Mouse (Mus musculus): Measurements from ENCODE around the gene Shisal1. TPM values are rescaled to one million over a fixed set of nuclear protein-coding genes. Genes with fewer than 3 reads are reported as not detected.

Shisal1 gene
- polyA plus RNA-seq, 1 experiment from 2014 or later = 9.9 TPM

- no peak overlapping the region for H3K4me3 ChIP-seq
- H3K27ac ChIP-seq = no peak overlapping the region
- no peak overlapping the region for H3K9ac ChIP-seq
- H3K27me3 ChIP-seq (replicated peaks) = 0 out of 2 replicates have a peak, but pooled peaks cover 4% of the 10 kb centered on the region
- no peak for ATAC-seq (ENCODE audit: low FRiP score, low read depth)
- H3K4me2 ChIP-seq (replicated peaks) = no peak overlapping the region
- H3K4me1 ChIP-seq = peaks cover 27% of the 10 kb centered on the region
- 69% methylated on average over 14 of the region's 14 CpGs for WGBS
- no peaks in the 10 kb centered on the region for H3K36me3 ChIP-seq
- no peaks in the 10 kb centered on the region for H3K9me3 ChIP-seq
Observed at GRCm38 (mm10) chr15:84395341-84396067, 51.4 kb downstream of the Shisal1 start.

DNA sequence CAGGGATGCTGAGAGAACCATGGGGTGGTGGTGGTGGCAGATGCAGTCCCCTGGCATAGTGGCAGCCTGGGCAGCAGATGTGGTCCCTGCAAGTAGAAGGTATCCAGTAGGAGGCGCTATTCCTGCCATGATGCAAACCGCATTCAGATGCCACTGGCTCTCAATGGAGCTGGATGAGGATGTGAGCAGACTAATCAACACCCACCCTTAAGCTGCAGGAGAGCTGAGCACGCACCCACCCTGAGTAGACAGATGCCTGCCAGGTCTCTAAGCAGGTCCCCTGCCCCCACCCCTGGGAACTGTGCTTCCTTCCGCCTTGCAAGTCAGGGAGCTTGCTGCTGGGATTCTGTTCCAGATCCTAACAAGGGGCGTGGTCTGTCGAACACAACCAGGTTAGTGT, 53.6 kb downstream of the Shisal1 start:
- H3K27me3 ChIP-seq (replicated peaks) = no peaks in the 10 kb centered on the region
- H3K4me1 ChIP-seq = peaks cover 24% of the 10 kb centered on the region
- 54% methylated on average over 6 of the region's 6 CpGs for WGBS
- no peaks in the 10 kb centered on the region for H3K36me3 ChIP-seq
- ATAC-seq (ENCODE audit: low FRiP score, low read depth) = 0 out of 2 replicates have a peak, but pooled peaks have one; percentile 42
- H3K27ac ChIP-seq = no peak overlapping the region
- no peak overlapping the region for H3K4me3 ChIP-seq
- H3K9ac ChIP-seq = no peak overlapping the region
- H3K4me2 ChIP-seq (replicated peaks) = no peak overlapping the region
- H3K9me3 ChIP-seq = peaks cover 2% of the 10 kb centered on the region; the same call in 1 of the 2 replicates

DNA sequence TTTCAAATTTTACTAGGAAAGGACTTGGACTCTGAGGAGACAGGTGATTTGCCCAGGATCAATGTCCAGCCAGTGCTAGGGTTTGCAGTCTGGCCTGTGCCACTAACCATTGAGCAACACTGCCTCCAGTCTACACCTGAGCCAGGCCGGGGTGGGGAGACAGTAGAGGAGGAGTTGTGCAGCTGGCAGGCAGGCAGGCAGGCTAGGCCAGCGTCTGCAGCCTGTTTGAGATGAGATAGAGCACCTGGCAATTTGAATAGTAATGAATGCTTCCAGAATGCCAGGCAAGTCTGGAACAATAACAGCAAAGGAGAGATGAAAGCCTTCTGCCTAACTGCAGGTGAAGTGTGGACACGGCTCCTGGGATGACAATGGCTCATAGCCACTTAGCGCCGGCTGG, 54.1 kb downstream of the Shisal1 start:
- Histone ChIP-seq H3K36me3 (no peaks in the 10 kb centered on the region), H3K9me3 (peaks cover 7% of the 10 kb centered on the region), H3K9ac (no peak overlapping the region), H3K27me3 (replicated peaks) (no peaks in the 10 kb centered on the region), H3K4me2 (replicated peaks) (no peak overlapping the region), H3K4me3 (no peak overlapping the region), H3K27ac (no peak overlapping the region), H3K4me1 (peaks cover 22% of the 10 kb centered on the region)
- 66% methylated on average over 5 of the region's 5 CpGs for WGBS
- ATAC-seq (ENCODE audit: low FRiP score, low read depth) = no peak

- no peak overlapping the region for H3K4me2 ChIP-seq (replicated peaks)
- no peak overlapping the region for H3K27ac ChIP-seq
- no peak overlapping the region for H3K9ac ChIP-seq
- H3K36me3 ChIP-seq = no peaks in the 10 kb centered on the region
- H3K4me3 ChIP-seq = no peak overlapping the region
- ATAC-seq (ENCODE audit: low FRiP score, low read depth) = no peak
- peaks cover 16% of the 10 kb centered on the region for H3K4me1 ChIP-seq
- no peaks in the 10 kb centered on the region for H3K27me3 ChIP-seq (replicated peaks)
- H3K9me3 ChIP-seq = peaks cover 14% of the 10 kb centered on the region
- 92% methylated on average over 4 of the region's 4 CpGs for WGBS
Observed at GRCm38 (mm10) chr15:84392131-84392530, 54.8 kb downstream of the Shisal1 start.

GRCm38 (mm10) chr15:84388698-84389131, 58.2 kb downstream of the Shisal1 start:
- no peak overlapping the region for H3K9ac ChIP-seq
- no peak for ATAC-seq (ENCODE audit: low FRiP score, low read depth)
- H3K4me3 ChIP-seq = no peak overlapping the region
- no peak overlapping the region for H3K4me2 ChIP-seq (replicated peaks)
- H3K36me3 ChIP-seq = no peaks in the 10 kb centered on the region
- H3K27me3 ChIP-seq (replicated peaks) = no peaks in the 10 kb centered on the region
- H3K4me1 ChIP-seq = peaks cover 10% of the 10 kb centered on the region
- WGBS = 82% methylated on average over 8 of the region's 8 CpGs
- H3K27ac ChIP-seq = no peak overlapping the region
- peaks cover 20% of the 10 kb centered on the region for H3K9me3 ChIP-seq

DNA sequence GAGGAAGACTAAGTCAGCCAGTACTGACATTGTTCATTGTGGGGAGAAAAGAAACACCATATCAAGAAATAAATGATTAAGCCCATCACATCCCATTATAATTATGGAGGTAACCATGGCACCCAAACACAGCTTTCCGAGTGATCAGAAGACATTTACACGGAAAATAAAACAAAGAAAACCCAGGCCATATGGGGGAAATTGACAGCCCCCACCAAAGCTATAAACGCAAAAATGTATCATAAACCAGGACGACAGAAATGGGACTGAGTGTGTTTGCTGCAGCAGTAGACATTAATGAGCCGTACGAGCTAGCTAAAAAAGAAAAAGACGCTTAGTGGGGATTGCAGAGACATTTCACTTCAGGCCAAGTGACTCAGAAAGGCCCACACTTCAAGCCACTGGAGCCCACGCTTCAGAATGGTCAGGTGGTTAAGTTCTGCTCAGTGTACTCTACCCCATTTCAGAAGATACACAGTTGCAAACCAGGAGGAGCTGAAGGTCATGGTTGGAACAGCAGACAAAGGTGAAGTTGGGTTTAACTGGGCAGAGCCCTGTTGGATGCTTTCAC, 60.8 kb downstream of the Shisal1 start:
- Histone ChIP-seq H3K27ac (no peak overlapping the region), H3K27me3 (replicated peaks) (no peaks in the 10 kb centered on the region), H3K4me2 (replicated peaks) (no peak overlapping the region), H3K9me3 (peaks cover 20% of the 10 kb centered on the region), H3K36me3 (no peaks in the 10 kb centered on the region), H3K4me1 (no peaks in the 10 kb centered on the region), H3K4me3 (no peak overlapping the region), H3K9ac (no peak overlapping the region)
- 84% methylated on average over 8 of the region's 8 CpGs for WGBS
- ATAC-seq (ENCODE audit: low FRiP score, low read depth) = no peak

- H3K27ac ChIP-seq = no peak overlapping the region
- no peak overlapping the region for H3K4me2 ChIP-seq (replicated peaks)
- no peaks in the 10 kb centered on the region for H3K36me3 ChIP-seq
- H3K4me3 ChIP-seq = no peak overlapping the region
- WGBS = 95% methylated on average over 9 of the region's 9 CpGs
- no peaks in the 10 kb centered on the region for H3K4me1 ChIP-seq
- ATAC-seq (ENCODE audit: low FRiP score, low read depth) = no peak
- H3K27me3 ChIP-seq (replicated peaks) = no peaks in the 10 kb centered on the region
- H3K9ac ChIP-seq = no peak overlapping the region
- H3K9me3 ChIP-seq = peaks cover 20% of the 10 kb centered on the region
Observed at GRCm38 (mm10) chr15:84384066-84384465, 62.8 kb downstream of the Shisal1 start.

GRCm38 (mm10) chr15:84380181-84380580, 66.7 kb downstream of the Shisal1 start:
- H3K27ac ChIP-seq = no peak overlapping the region

GRCm38 (mm10) chr15:84378734-84379133, 68.2 kb downstream of the Shisal1 start:
- Histone ChIP-seq H3K9me3 (peaks cover 14% of the 10 kb centered on the region; the same call in 1 of the 2 replicates), H3K27me3 (replicated peaks) (no peaks in the 10 kb centered on the region), H3K9ac (no peak overlapping the region), H3K4me3 (no peak overlapping the region), H3K27ac (no peak overlapping the region), H3K4me2 (replicated peaks) (no peak overlapping the region), H3K4me1 (no peaks in the 10 kb centered on the region), H3K36me3 (no peaks in the 10 kb centered on the region)
- WGBS = 82% methylated on average over 9 of the region's 9 CpGs
- no peak for ATAC-seq (ENCODE audit: low FRiP score, low read depth)

More at GRCm38 (mm10) chr15:84380181-84380580, 66.7 kb downstream of the Shisal1 start:
- ATAC-seq (ENCODE audit: low FRiP score, low read depth) = no peak
- no peak overlapping the region for H3K4me3 ChIP-seq
- H3K27me3 ChIP-seq (replicated peaks) = no peaks in the 10 kb centered on the region
- H3K36me3 ChIP-seq = no peaks in the 10 kb centered on the region
- no peak overlapping the region for H3K4me2 ChIP-seq (replicated peaks)
- 76% methylated on average over 10 of the region's 10 CpGs for WGBS
- peaks cover 6% of the 10 kb centered on the region; the same call in 1 of the 2 replicates for H3K9me3 ChIP-seq
- no peak overlapping the region for H3K9ac ChIP-seq
- H3K4me1 ChIP-seq = no peaks in the 10 kb centered on the region

DNA sequence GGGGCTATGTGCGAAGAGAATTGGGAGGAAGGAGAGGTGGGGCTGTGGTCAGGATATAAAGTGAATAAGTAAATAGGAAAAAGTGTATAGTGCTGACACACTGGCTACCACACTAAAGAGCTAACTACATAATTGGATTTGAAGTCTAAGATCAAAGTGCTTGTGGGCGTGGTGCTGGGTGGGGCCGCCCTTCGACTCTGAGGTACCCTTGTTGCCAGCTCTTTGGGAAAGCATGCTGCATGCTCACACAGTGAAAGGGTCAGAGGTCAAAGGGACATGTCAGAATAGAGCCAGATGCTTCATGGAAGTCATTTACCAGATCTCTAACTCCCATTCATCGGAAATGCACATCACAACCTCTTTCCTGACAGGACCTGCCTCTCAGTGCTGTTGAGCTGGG, 74.1 kb downstream of the Shisal1 start:
- WGBS = 60% methylated on average over 5 of the region's 5 CpGs
- H3K27me3 ChIP-seq (replicated peaks) = no peaks in the 10 kb centered on the region
- no peak overlapping the region for H3K27ac ChIP-seq
- no peak overlapping the region for H3K4me2 ChIP-seq (replicated peaks)
- ATAC-seq (ENCODE audit: low FRiP score, low read depth) = no peak
- H3K36me3 ChIP-seq = no peaks in the 10 kb centered on the region
- no peak overlapping the region for H3K9ac ChIP-seq
- no peaks in the 10 kb centered on the region for H3K4me1 ChIP-seq
- no peak overlapping the region for H3K4me3 ChIP-seq
- peaks cover 18% of the 10 kb centered on the region; the same call in 1 of the 2 replicates for H3K9me3 ChIP-seq

GRCm38 (mm10) chr15:84367402-84367801, 79.5 kb downstream of the Shisal1 start:
- H3K4me2 ChIP-seq (replicated peaks) = no peak overlapping the region
- 82% methylated on average over 8 of the region's 8 CpGs for WGBS
- H3K36me3 ChIP-seq = no peaks in the 10 kb centered on the region
- peaks cover 3% of the 10 kb centered on the region; the same call in 1 of the 2 replicates for H3K9me3 ChIP-seq
- no peak for ATAC-seq (ENCODE audit: low FRiP score, low read depth)
- H3K9ac ChIP-seq = no peak overlapping the region
- H3K4me1 ChIP-seq = 0 out of 2 replicates have a peak, but pooled peaks cover 12% of the 10 kb centered on the region
- H3K27me3 ChIP-seq (replicated peaks) = no peaks in the 10 kb centered on the region
- H3K27ac ChIP-seq = no peak overlapping the region
- H3K4me3 ChIP-seq = no peak overlapping the region

- H3K4me2 ChIP-seq (replicated peaks) = no peak overlapping the region
- WGBS = 90% methylated on average over 10 of the region's 10 CpGs
- no peaks in the 10 kb centered on the region for H3K27me3 ChIP-seq (replicated peaks)
- no peak overlapping the region for H3K27ac ChIP-seq
- H3K4me3 ChIP-seq = no peak overlapping the region
- ATAC-seq (ENCODE audit: low FRiP score, low read depth) = no peak
- no peaks in the 10 kb centered on the region for H3K36me3 ChIP-seq
- no peak overlapping the region for H3K9ac ChIP-seq
- H3K9me3 ChIP-seq = peaks cover 3% of the 10 kb centered on the region; the same call in 1 of the 2 replicates
- 0 out of 2 replicates have a peak, but pooled peaks cover 12% of the 10 kb centered on the region for H3K4me1 ChIP-seq
Observed at GRCm38 (mm10) chr15:84366574-84366989, 80.3 kb downstream of the Shisal1 start.
